Mouse (Mus musculus): Measurements from ENCODE around the gene Btaf1. TPM values are rescaled to one million over a fixed set of nuclear protein-coding genes. Genes with fewer than 3 reads are reported as not detected.

Btaf1 gene
- polyA plus RNA-seq, 1 experiment from 2014 or later = 20.2 TPM

- WGBS = 93% methylated on average over 5 of the region's 5 CpGs
- DNase-seq (ENCODE audit: low spot score) = no peak
- Histone ChIP-seq H3K9me3 (ENCODE audit: control insufficient read depth, low read length) (no peaks in the 10 kb centered on the region), H3K27ac (ENCODE audit: low read depth, low read length) (no peak overlapping the region), H3K4me2 (replicated peaks; ENCODE audit: low read depth, low read length) (no peak overlapping the region), H3K36me3 (ENCODE audit: control insufficient read depth, insufficient read depth, low read length) (peaks cover 8% of the 10 kb centered on the region; the same call in 1 of the 2 replicates), H3K4me1 (replicated peaks; ENCODE audit: control insufficient read depth, insufficient read depth, low read length) (no peaks in the 10 kb centered on the region), H3K4me3 (ENCODE audit: low read depth, low read length) (no peak overlapping the region), H3K9ac (ENCODE audit: low read depth, low read length) (no peak overlapping the region), H3K27me3 (ENCODE audit: control insufficient read depth, insufficient read depth, low read length) (no peaks in the 10 kb centered on the region)
- no peak for ATAC-seq (ENCODE audit: low FRiP score)
Measured at GRCm38 (mm10) chr19:37004557-37004956, 78.7 kb downstream of the Btaf1 start.

DNA sequence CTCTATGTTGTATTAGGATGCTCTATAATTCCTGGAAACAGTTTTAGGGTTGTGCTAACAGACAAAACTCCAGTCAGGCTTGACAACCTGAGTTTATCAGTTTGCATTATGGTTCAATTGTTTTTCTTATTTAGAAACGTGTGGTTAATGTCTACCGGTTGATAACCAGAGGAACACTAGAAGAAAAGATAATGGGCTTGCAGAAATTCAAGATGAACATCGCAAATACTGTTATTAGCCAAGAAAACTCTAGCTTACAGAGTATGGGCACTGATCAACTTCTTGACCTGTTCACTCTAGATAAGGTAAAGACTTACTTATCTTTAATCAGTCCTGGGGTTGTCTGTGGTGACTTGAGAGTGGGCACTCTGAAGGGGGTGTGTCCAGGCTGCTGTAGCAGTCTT is 84.0 kb downstream of the Btaf1 start:
- H3K9ac ChIP-seq (ENCODE audit: low read depth, low read length) = no peak overlapping the region
- WGBS = 96% methylated on average over 3 of the region's 3 CpGs
- H3K9me3 ChIP-seq (ENCODE audit: control insufficient read depth, low read length) = no peaks in the 10 kb centered on the region
- H3K4me3 ChIP-seq (ENCODE audit: low read depth, low read length) = no peak overlapping the region
- peaks cover 10% of the 10 kb centered on the region; the same call in 1 of the 2 replicates for H3K36me3 ChIP-seq (ENCODE audit: control insufficient read depth, insufficient read depth, low read length)
- H3K27ac ChIP-seq (ENCODE audit: low read depth, low read length) = no peak overlapping the region
- H3K27me3 ChIP-seq (ENCODE audit: control insufficient read depth, insufficient read depth, low read length) = no peaks in the 10 kb centered on the region
- no peak for ATAC-seq (ENCODE audit: low FRiP score)
- H3K4me2 ChIP-seq (replicated peaks; ENCODE audit: low read depth, low read length) = no peak overlapping the region
- no peaks in the 10 kb centered on the region for H3K4me1 ChIP-seq (replicated peaks; ENCODE audit: control insufficient read depth, insufficient read depth, low read length)
- no peak for DNase-seq (ENCODE audit: low spot score)

DNA sequence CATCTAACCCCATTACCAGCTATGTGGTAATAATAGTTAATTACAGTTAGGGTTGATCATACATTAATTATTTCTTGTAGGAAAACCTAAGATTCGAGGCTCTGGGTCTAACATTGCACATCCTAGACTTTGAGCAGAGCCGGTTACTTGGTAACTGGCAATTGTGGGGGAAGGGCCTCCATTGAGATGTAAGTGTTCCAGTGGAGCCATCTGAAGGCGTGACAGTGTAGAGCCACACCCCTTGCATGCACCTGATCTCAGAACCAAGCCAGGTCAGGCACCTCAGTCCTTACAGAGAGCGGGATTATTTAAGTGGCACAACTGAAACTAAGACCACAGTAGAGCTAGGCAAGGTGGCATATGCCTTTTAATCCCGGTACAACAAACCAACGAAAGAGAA is 87.6 kb downstream of the Btaf1 start:
- Histone ChIP-seq H3K36me3 (ENCODE audit: control insufficient read depth, insufficient read depth, low read length) (peaks cover 10% of the 10 kb centered on the region; the same call in 1 of the 2 replicates), H3K9ac (ENCODE audit: low read depth, low read length) (no peak overlapping the region), H3K4me3 (ENCODE audit: low read depth, low read length) (no peak overlapping the region), H3K9me3 (ENCODE audit: control insufficient read depth, low read length) (no peaks in the 10 kb centered on the region), H3K4me2 (replicated peaks; ENCODE audit: low read depth, low read length) (no peak overlapping the region), H3K27ac (ENCODE audit: low read depth, low read length) (no peak overlapping the region), H3K27me3 (ENCODE audit: control insufficient read depth, insufficient read depth, low read length) (no peaks in the 10 kb centered on the region), H3K4me1 (replicated peaks; ENCODE audit: control insufficient read depth, insufficient read depth, low read length) (0 out of 2 replicates have a peak, but pooled peaks cover 4% of the 10 kb centered on the region)
- DNase-seq (ENCODE audit: low spot score) = no peak
- 96% methylated on average over 6 of the region's 6 CpGs for WGBS
- ATAC-seq (ENCODE audit: low FRiP score) = no peak

DNA sequence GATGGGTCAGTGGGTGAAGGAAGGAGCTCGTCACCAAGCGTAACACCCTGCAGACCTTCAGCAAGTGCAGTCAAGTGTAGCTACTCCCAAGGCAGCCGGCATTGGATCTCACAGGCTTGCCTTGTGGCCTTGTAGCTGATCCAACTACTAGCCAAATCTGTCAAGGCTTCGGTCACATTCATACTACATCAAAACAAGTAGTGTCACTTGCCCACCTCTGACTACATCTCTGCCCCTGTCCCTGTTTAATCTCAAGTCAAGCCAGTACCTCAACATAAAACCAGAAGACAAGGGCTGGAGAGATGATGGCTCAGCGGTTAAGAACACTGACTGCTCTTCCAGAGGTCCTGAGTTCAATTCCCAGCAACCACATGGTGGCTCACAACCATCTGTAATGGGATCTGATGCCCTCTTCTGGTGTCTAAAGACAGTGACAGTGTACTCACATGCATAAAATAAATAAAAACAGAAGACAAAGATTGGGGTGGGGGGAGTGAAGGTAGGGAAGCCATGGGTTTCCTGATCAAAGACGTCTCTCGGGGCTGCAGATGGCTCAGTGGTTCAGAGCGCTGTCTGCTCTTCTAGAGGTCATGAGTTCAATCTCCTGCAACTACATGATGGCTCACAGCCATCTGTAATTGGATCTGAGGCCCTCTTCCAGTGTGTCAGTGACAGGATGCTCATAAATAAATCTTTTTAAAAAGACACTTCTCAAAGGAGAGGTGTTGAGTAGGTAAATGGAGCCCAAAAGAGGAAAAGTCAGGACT is 88.5 kb downstream of the Btaf1 start:
- H3K27ac ChIP-seq (ENCODE audit: low read depth, low read length) = no peak overlapping the region
- no peaks in the 10 kb centered on the region for H3K9me3 ChIP-seq (ENCODE audit: control insufficient read depth, low read length)
- 88% methylated on average over 8 of the region's 8 CpGs for WGBS
- DNase-seq (ENCODE audit: low spot score) (no peak), ATAC-seq (ENCODE audit: low FRiP score) (no peak)
- no peaks in the 10 kb centered on the region for H3K27me3 ChIP-seq (ENCODE audit: control insufficient read depth, insufficient read depth, low read length)
- peaks cover 6% of the 10 kb centered on the region; the same call in 1 of the 2 replicates for H3K36me3 ChIP-seq (ENCODE audit: control insufficient read depth, insufficient read depth, low read length)
- H3K4me2 ChIP-seq (replicated peaks; ENCODE audit: low read depth, low read length) = no peak overlapping the region
- H3K9ac ChIP-seq (ENCODE audit: low read depth, low read length) = no peak overlapping the region
- H3K4me1 ChIP-seq (replicated peaks; ENCODE audit: control insufficient read depth, insufficient read depth, low read length) = 0 out of 2 replicates have a peak, but pooled peaks cover 4% of the 10 kb centered on the region
- no peak overlapping the region for H3K4me3 ChIP-seq (ENCODE audit: low read depth, low read length)

GRCm38 (mm10) chr19:37016890-37017289 is 91.0 kb downstream of the Btaf1 start:
- no peak for DNase-seq (ENCODE audit: low spot score)
- 0 out of 2 replicates have a peak, but pooled peaks cover 4% of the 10 kb centered on the region for H3K4me1 ChIP-seq (replicated peaks; ENCODE audit: control insufficient read depth, insufficient read depth, low read length)
- WGBS = 95% methylated on average over 6 of the region's 6 CpGs
- no peak overlapping the region for H3K4me3 ChIP-seq (ENCODE audit: low read depth, low read length)
- no peak overlapping the region for H3K9ac ChIP-seq (ENCODE audit: low read depth, low read length)
- no peaks in the 10 kb centered on the region for H3K36me3 ChIP-seq (ENCODE audit: control insufficient read depth, insufficient read depth, low read length)
- H3K27ac ChIP-seq (ENCODE audit: low read depth, low read length) = no peak overlapping the region
- no peak for ATAC-seq (ENCODE audit: low FRiP score)
- no peak overlapping the region for H3K4me2 ChIP-seq (replicated peaks; ENCODE audit: low read depth, low read length)
- no peaks in the 10 kb centered on the region for H3K27me3 ChIP-seq (ENCODE audit: control insufficient read depth, insufficient read depth, low read length)
- H3K9me3 ChIP-seq (ENCODE audit: control insufficient read depth, low read length) = no peaks in the 10 kb centered on the region

DNA sequence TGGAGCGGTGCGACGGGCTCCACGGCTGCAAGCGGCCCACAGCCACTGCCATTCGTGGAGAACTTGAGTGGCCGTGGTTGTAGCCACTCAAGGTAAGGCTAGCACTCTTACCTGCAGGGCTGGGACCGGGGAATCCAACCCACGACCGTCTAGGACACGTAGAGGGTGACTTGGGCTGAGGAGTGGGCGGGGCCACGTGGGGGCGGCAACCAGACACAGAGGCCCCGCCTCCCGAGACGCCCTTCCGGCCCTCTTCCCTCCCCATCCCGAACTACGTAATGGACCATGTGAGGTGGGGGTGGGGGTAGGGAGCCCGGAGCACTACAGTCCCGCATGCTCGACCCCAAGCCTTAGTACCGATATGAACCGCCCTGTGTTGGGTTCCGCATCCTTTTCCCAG is 92.5 kb downstream of the Btaf1 start:
- H3K4me3 ChIP-seq (ENCODE audit: low read depth, low read length) = peak overlapping the region; percentile 28
- ATAC-seq (ENCODE audit: low FRiP score) (peak; percentile 89), DNase-seq (ENCODE audit: low spot score) (peak; percentile 85)
- peak overlapping the region; percentile 16; the same call in 1 of the 2 replicates for H3K9ac ChIP-seq (ENCODE audit: low read depth, low read length)
- WGBS = 3% methylated on average over 25 of the region's 26 CpGs
- H3K4me1 ChIP-seq (replicated peaks; ENCODE audit: control insufficient read depth, insufficient read depth, low read length) = 0 out of 2 replicates have a peak, but pooled peaks cover 4% of the 10 kb centered on the region
- no peaks in the 10 kb centered on the region for H3K9me3 ChIP-seq (ENCODE audit: control insufficient read depth, low read length)
- peak overlapping the region; percentile 41 for H3K4me2 ChIP-seq (replicated peaks; ENCODE audit: low read depth, low read length)
- no peaks in the 10 kb centered on the region for H3K27me3 ChIP-seq (ENCODE audit: control insufficient read depth, insufficient read depth, low read length)
- no peak overlapping the region for H3K27ac ChIP-seq (ENCODE audit: low read depth, low read length)
- no peaks in the 10 kb centered on the region for H3K36me3 ChIP-seq (ENCODE audit: control insufficient read depth, insufficient read depth, low read length)

DNA sequence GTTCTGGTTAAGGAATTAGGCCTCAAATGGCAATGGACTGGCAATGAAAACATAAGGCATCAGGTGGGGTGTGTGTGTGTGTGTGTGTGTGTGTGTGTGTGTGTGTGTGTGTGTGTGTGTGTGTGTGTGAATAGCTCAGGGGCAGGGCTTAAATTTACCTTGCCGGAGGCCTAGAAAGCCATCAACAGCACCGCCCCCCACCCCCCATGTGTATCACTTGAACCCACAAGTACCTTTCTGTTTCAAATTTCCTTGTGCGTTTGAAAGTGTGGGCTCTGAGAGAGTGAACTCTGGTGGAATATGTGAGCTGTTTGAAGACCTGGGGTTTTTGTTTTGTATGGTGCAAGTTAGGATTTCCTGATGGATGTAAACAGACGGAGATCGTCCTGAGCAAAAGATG is 93.1 kb downstream of the Btaf1 start:
- 66% methylated on average over 5 of the region's 5 CpGs for WGBS
- no peaks in the 10 kb centered on the region for H3K36me3 ChIP-seq (ENCODE audit: control insufficient read depth, insufficient read depth, low read length)
- no peaks in the 10 kb centered on the region for H3K9me3 ChIP-seq (ENCODE audit: control insufficient read depth, low read length)
- H3K4me3 ChIP-seq (ENCODE audit: low read depth, low read length) = peak overlapping the region; percentile 28
- H3K27ac ChIP-seq (ENCODE audit: low read depth, low read length) = no peak overlapping the region
- ATAC-seq (ENCODE audit: low FRiP score) = no peak
- H3K9ac ChIP-seq (ENCODE audit: low read depth, low read length) = no peak overlapping the region; the same call in 1 of the 2 replicates
- no peak for DNase-seq (ENCODE audit: low spot score)
- no peaks in the 10 kb centered on the region for H3K27me3 ChIP-seq (ENCODE audit: control insufficient read depth, insufficient read depth, low read length)
- H3K4me1 ChIP-seq (replicated peaks; ENCODE audit: control insufficient read depth, insufficient read depth, low read length) = 0 out of 2 replicates have a peak, but pooled peaks cover 4% of the 10 kb centered on the region
- peak overlapping the region; percentile 41 for H3K4me2 ChIP-seq (replicated peaks; ENCODE audit: low read depth, low read length)

GRCm38 (mm10) chr19:37020531-37020930 is 94.7 kb downstream of the Btaf1 start:
- no peak overlapping the region for H3K4me2 ChIP-seq (replicated peaks; ENCODE audit: low read depth, low read length)
- H3K4me1 ChIP-seq (replicated peaks; ENCODE audit: control insufficient read depth, insufficient read depth, low read length) = 0 out of 2 replicates have a peak, but pooled peaks cover 4% of the 10 kb centered on the region
- H3K9me3 ChIP-seq (ENCODE audit: control insufficient read depth, low read length) = no peaks in the 10 kb centered on the region
- no peaks in the 10 kb centered on the region for H3K27me3 ChIP-seq (ENCODE audit: control insufficient read depth, insufficient read depth, low read length)
- DNase-seq (ENCODE audit: low spot score) (no peak), ATAC-seq (ENCODE audit: low FRiP score) (peak; percentile 33; the same call in 1 of the 2 replicates)
- no peak overlapping the region for H3K4me3 ChIP-seq (ENCODE audit: low read depth, low read length)
- no peak overlapping the region for H3K9ac ChIP-seq (ENCODE audit: low read depth, low read length)
- no peak overlapping the region for H3K27ac ChIP-seq (ENCODE audit: low read depth, low read length)
- H3K36me3 ChIP-seq (ENCODE audit: control insufficient read depth, insufficient read depth, low read length) = no peaks in the 10 kb centered on the region
- 60% methylated on average over 4 of the region's 5 CpGs for WGBS

GRCm38 (mm10) chr19:37020951-37021350 is 95.1 kb downstream of the Btaf1 start:
- Histone ChIP-seq H3K9me3 (ENCODE audit: control insufficient read depth, low read length) (no peaks in the 10 kb centered on the region), H3K27ac (ENCODE audit: low read depth, low read length) (no peak overlapping the region), H3K4me3 (ENCODE audit: low read depth, low read length) (no peak overlapping the region), H3K4me2 (replicated peaks; ENCODE audit: low read depth, low read length) (no peak overlapping the region), H3K36me3 (ENCODE audit: control insufficient read depth, insufficient read depth, low read length) (no peaks in the 10 kb centered on the region), H3K9ac (ENCODE audit: low read depth, low read length) (no peak overlapping the region), H3K4me1 (replicated peaks; ENCODE audit: control insufficient read depth, insufficient read depth, low read length) (0 out of 2 replicates have a peak, but pooled peaks cover 4% of the 10 kb centered on the region), H3K27me3 (ENCODE audit: control insufficient read depth, insufficient read depth, low read length) (no peaks in the 10 kb centered on the region)
- DNase-seq (ENCODE audit: low spot score) (no peak), ATAC-seq (ENCODE audit: low FRiP score) (no peak)
- WGBS = 86% methylated on average over 11 of the region's 11 CpGs
